Mouse (Mus musculus): ENCODE measurements around the gene Sat2. TPM values are rescaled to one million over a fixed set of nuclear protein-coding genes. Genes with fewer than 3 reads are reported as not detected.

The Sat2 gene
- polyA plus RNA-seq, 1 experiment from 2014 or later = 15.2 TPM

DNA sequence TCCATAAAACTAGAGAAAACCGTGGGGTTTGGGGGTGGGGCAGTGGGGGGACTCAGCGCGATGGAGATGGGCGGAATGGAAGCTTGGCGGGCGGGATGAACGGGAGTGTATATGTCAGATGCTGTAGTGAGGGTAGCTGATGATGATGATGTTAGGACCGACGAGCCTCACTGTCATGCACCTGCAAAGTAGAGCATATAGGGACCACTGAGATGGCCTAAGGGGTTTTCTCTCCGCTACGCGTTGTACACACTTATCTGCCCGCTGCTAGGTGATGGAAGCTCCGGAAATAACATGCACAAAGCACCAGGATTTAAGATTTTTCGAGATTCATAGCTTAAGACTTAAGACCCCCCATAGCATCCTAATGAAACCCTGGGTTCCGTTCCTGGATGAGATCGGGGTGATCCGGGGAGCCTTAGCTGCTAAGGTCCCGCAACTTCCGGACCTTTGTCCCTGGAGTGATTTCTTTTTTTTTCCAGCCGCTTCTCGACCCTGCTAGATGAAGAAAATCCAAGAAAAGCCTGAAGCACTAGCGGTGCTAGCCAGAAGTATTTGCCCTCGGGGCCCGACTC lies 41.2 kb upstream of the Sat2 start:
- peak overlapping the region; percentile 90 for H3K9ac ChIP-seq (replicated peaks)
- WGBS (ENCODE audit: insufficient replicate concordance) = under 1% methylated on average over 25 of the region's 25 CpGs
- H3K4me3 ChIP-seq (ENCODE audit: low read depth, low read length) = peak overlapping the region; percentile 82
- TF ChIP-seq CTCF (IDR thresholded peaks at IDR 0.05; ENCODE audit: low read depth) (no peak), EP300 (IDR thresholded peaks at IDR 0.05; ENCODE audit: low read depth) (no peak)
- H3K27ac ChIP-seq (ENCODE audit: low read depth) = peak overlapping the region; percentile 98
- no peaks in the 10 kb centered on the region for H3K9me3 ChIP-seq (ENCODE audit: low read length)
- DNase-seq (no peak), ATAC-seq (no peak)
- peak overlapping the region; percentile 91 for H3K4me2 ChIP-seq (ENCODE audit: low read depth, low read length)
- peaks cover 36% of the 10 kb centered on the region for H3K4me1 ChIP-seq (ENCODE audit: insufficient read depth)
- H3K27me3 ChIP-seq (ENCODE audit: insufficient read depth, low read length) = no peaks in the 10 kb centered on the region
- H3K36me3 ChIP-seq (replicated peaks; ENCODE audit: insufficient read depth, low read length) = peaks cover 14% of the 10 kb centered on the region; the same call in 1 of the 2 replicates

DNA sequence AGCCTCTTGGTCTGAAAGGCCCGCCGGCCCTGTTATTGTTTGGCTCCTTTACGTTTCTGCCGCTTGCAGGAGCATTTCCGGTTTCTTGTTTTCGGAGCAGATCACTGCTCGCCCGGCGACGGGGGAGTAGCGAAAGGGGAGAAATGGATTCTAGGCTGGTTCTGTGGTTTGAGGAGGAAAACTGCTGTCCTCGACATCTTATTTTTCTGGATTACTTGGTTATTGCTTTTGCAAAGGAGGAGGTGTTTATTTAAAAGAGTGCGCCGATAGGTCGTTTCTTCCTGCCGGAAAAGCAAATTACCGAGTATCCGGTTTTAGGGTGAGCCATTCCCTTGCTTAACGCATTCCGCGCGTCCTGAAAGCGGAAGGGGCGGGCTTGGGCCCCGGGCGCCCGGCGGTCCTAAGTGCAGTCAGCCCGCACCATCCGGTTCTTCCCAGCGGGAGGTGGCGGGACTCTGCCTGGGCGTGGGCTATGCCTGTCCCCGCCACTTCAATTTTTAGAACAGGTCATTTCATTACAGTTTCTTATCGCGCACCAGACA lies 40.6 kb upstream of the Sat2 start:
- Histone ChIP-seq H3K4me2 (ENCODE audit: low read depth, low read length) (peak overlapping the region; percentile 91), H3K4me3 (ENCODE audit: low read depth, low read length) (peak overlapping the region; percentile 82), H3K4me1 (ENCODE audit: insufficient read depth) (peaks cover 39% of the 10 kb centered on the region), H3K27ac (ENCODE audit: low read depth) (peak overlapping the region; percentile 98), H3K36me3 (replicated peaks; ENCODE audit: insufficient read depth, low read length) (0 out of 2 replicates have a peak, but pooled peaks cover 14% of the 10 kb centered on the region), H3K9ac (replicated peaks) (peak overlapping the region; percentile 90), H3K27me3 (ENCODE audit: insufficient read depth, low read length) (no peaks in the 10 kb centered on the region), H3K9me3 (ENCODE audit: low read length) (no peaks in the 10 kb centered on the region)
- DNase-seq (peak; percentile 94), ATAC-seq (peak; percentile 77)
- 0% methylated on average over 36 of the region's 36 CpGs for WGBS (ENCODE audit: insufficient replicate concordance)
- TF ChIP-seq CTCF (IDR thresholded peaks at IDR 0.05; ENCODE audit: low read depth) (no peak), EP300 (IDR thresholded peaks at IDR 0.05; ENCODE audit: low read depth) (peak; percentile 78)

DNA sequence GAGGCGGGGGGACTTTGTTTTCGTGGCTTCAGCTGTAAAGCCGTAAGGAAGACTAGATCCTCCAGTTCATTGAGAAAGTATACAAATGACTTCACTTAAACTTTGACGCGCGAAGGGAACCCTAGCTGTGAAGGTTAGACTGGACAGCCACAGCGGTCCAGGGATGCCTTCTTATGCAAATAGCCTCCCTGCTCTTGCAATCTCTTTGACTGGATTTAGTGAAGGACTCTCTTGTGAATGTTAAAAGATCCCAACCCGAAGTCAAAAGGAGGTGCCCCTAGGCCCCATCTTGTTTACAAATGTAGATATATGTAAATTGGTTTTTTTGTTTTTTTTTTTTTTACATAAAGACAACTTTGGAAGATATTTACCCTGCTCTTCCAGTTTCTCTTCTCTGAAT lies 40.0 kb upstream of the Sat2 start:
- H3K4me3 ChIP-seq (ENCODE audit: low read depth, low read length) = peak overlapping the region; percentile 82
- no peaks in the 10 kb centered on the region for H3K27me3 ChIP-seq (ENCODE audit: insufficient read depth, low read length)
- H3K4me2 ChIP-seq (ENCODE audit: low read depth, low read length) = peak overlapping the region; percentile 91
- DNase-seq (no peak), ATAC-seq (no peak)
- H3K9me3 ChIP-seq (ENCODE audit: low read length) = no peaks in the 10 kb centered on the region
- peak overlapping the region; percentile 98 for H3K27ac ChIP-seq (ENCODE audit: low read depth)
- TF ChIP-seq EP300 (IDR thresholded peaks at IDR 0.05; ENCODE audit: low read depth) = no peak
- no peak for TF ChIP-seq CTCF (IDR thresholded peaks at IDR 0.05; ENCODE audit: low read depth)
- WGBS (ENCODE audit: insufficient replicate concordance) = 3% methylated on average over 8 of the region's 8 CpGs
- peaks cover 43% of the 10 kb centered on the region for H3K4me1 ChIP-seq (ENCODE audit: insufficient read depth)
- peak overlapping the region; percentile 90 for H3K9ac ChIP-seq (replicated peaks)
- 0 out of 2 replicates have a peak, but pooled peaks cover 18% of the 10 kb centered on the region for H3K36me3 ChIP-seq (replicated peaks; ENCODE audit: insufficient read depth, low read length)

DNA sequence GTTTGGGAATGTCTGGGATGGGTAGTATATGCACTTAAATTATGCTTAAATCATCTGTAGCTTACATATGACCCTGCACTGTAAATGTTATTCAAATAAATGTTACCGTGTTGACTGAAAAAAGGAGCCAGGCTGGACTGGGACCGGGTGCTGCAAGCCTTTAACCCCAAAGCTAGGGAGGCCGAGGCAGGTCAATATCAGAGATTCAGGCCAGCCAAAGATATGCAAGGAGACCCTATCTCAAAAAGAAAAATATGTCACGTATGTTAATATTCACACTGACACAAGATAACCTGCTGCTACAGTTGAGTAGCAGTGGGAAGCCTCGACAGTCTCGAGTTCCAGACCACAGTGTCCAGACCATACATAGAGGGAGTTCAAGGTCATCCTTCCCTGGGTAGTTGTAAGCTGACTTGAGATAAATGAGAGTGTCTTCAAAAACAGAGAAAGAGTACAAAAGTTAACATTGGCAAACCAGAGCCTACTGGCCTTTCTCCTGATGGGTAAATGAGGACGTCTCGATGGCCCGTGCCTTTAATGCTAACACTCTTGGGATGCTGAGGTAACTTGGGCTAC lies 39.5 kb upstream of the Sat2 start:
- Histone ChIP-seq H3K27me3 (ENCODE audit: insufficient read depth, low read length) (no peaks in the 10 kb centered on the region), H3K9me3 (ENCODE audit: low read length) (no peaks in the 10 kb centered on the region), H3K4me3 (ENCODE audit: low read depth, low read length) (peak overlapping the region; percentile 82), H3K4me2 (ENCODE audit: low read depth, low read length) (peak overlapping the region; percentile 91), H3K9ac (replicated peaks) (peak overlapping the region; percentile 90), H3K36me3 (replicated peaks; ENCODE audit: insufficient read depth, low read length) (peaks cover 17% of the 10 kb centered on the region), H3K27ac (ENCODE audit: low read depth) (peak overlapping the region; percentile 98), H3K4me1 (ENCODE audit: insufficient read depth) (peaks cover 43% of the 10 kb centered on the region)
- WGBS (ENCODE audit: insufficient replicate concordance) = 51% methylated on average over 9 of the region's 9 CpGs
- no peak for DNase-seq
- TF ChIP-seq EP300 (IDR thresholded peaks at IDR 0.05; ENCODE audit: low read depth) (no peak), CTCF (IDR thresholded peaks at IDR 0.05; ENCODE audit: low read depth) (no peak)
- no peak for ATAC-seq

DNA sequence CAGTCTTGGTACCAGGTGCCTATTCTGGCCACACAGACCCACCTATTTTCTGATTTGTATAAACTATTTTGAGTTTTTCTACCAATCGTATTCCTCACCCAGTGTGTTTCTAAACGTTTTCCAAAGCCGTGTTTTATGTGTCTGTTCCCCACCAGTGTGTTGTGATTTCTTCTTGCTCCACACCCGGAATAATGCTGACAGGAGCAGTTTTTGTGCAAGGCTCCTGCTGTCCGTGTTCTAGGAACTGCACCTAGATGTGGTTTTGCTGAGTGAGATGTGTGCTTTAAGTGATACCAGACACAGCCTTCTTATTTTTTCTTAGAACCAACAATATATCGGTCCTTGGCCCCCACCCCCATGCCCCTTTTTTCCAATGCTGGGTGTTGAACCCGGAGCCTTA lies 37.8 kb upstream of the Sat2 start:
- Histone ChIP-seq H3K4me3 (ENCODE audit: low read depth, low read length) (no peak overlapping the region), H3K4me2 (ENCODE audit: low read depth, low read length) (no peak overlapping the region), H3K36me3 (replicated peaks; ENCODE audit: insufficient read depth, low read length) (peaks cover 32% of the 10 kb centered on the region), H3K27me3 (ENCODE audit: insufficient read depth, low read length) (no peaks in the 10 kb centered on the region), H3K4me1 (ENCODE audit: insufficient read depth) (peaks cover 37% of the 10 kb centered on the region), H3K9ac (replicated peaks) (no peak overlapping the region), H3K27ac (ENCODE audit: low read depth) (peak overlapping the region; percentile 82; the same call in 1 of the 2 replicates), H3K9me3 (ENCODE audit: low read length) (no peaks in the 10 kb centered on the region)
- ATAC-seq (no peak), DNase-seq (no peak)
- no peak for TF ChIP-seq CTCF (IDR thresholded peaks at IDR 0.05; ENCODE audit: low read depth)
- TF ChIP-seq EP300 (IDR thresholded peaks at IDR 0.05; ENCODE audit: low read depth) = no peak
- 72% methylated on average over 7 of the region's 7 CpGs for WGBS (ENCODE audit: insufficient replicate concordance)

DNA sequence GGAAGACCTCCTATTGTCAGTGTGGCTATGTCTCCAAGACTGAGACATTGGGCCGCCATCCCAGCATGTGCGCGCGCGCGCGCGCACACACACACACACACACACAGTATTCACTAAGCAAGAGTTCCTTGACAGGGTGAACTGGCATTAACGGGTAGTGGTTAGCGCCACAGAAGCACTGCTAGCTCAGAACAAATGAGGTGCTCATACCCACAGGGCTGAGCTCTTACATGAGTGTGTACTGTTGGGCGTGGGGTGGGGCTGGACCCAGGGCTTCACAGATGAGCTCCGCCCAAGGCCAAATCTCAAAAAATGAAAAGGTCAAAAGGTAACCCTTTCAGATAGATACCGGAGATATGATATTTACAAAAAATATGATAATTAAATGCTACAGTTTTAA lies 36.9 kb upstream of the Sat2 start:
- 84% methylated on average over 13 of the region's 13 CpGs for WGBS (ENCODE audit: insufficient replicate concordance)
- H3K4me3 ChIP-seq (ENCODE audit: low read depth, low read length) = 0 out of 2 replicates have a peak overlapping the region, but pooled peaks have one; percentile 4

More for the DNA sequence above, 36.9 kb upstream of the Sat2 start:
- Histone ChIP-seq H3K36me3 (replicated peaks; ENCODE audit: insufficient read depth, low read length) (peaks cover 42% of the 10 kb centered on the region), H3K4me1 (ENCODE audit: insufficient read depth) (peaks cover 42% of the 10 kb centered on the region), H3K4me2 (ENCODE audit: low read depth, low read length) (peak overlapping the region; percentile 57; the same call in 1 of the 2 replicates), H3K27me3 (ENCODE audit: insufficient read depth, low read length) (no peaks in the 10 kb centered on the region), H3K9me3 (ENCODE audit: low read length) (no peaks in the 10 kb centered on the region), H3K27ac (ENCODE audit: low read depth) (peak overlapping the region; percentile 82), H3K9ac (replicated peaks) (no peak overlapping the region)
- TF ChIP-seq CTCF (IDR thresholded peaks at IDR 0.05; ENCODE audit: low read depth) = no peak
- ATAC-seq (no peak), DNase-seq (no peak)

Data from liver, postnatal 0 days (tissue).